Mouse (Mus musculus): ENCODE data around the gene Ccrl2. TPM values are rescaled to one million over a fixed set of nuclear protein-coding genes. Genes with fewer than 3 reads are reported as not detected.
A peak's percentile ranks its signal among the peaks of the same experiment; 100 is the strongest.

The Ccrl2 gene
- total and polyA plus RNA-seq, 3 experiments = 5.3 to 13.0 (median 9.0) TPM

GRCm38 (mm10) chr9:111087960-111088359, 30.6 kb upstream of the Ccrl2 start:
- Histone ChIP-seq H3K4me2 (ENCODE audit: insufficient read depth, low read depth, poor library complexity, severe bottlenecking) (no peak overlapping the region), H3K79me2 (replicated peaks; ENCODE audit: control insufficient read depth, extremely low read depth, insufficient read depth, poor library complexity, severe bottlenecking) (no peaks in the 10 kb centered on the region), H3K9ac (ENCODE audit: insufficient read depth, low read depth) (no peak overlapping the region), H3K27me3 (replicated peaks) (peaks cover 5% of the 10 kb centered on the region), H3K36me3 (replicated peaks in 1 of 2; ENCODE audit: control insufficient read depth in 1 of 2, insufficient read depth in 1 of 2, low read length in 1 of 2) (no peaks in the 10 kb centered on the region), H3K4me1 (ENCODE audit: control insufficient read depth in 1 of 2, insufficient read depth in 2 of 2) (peaks cover 11 to 17% of the 10 kb centered on the region in 2 experiments), H3K9me3 (replicated peaks; ENCODE audit: low read length) (no peaks in the 10 kb centered on the region), H3K27ac (ENCODE audit: insufficient read depth, low read depth) (no peak overlapping the region), H3K4me3 (replicated peaks in 1 of 3; ENCODE audit: low read depth in 2 of 3, low read length in 2 of 3, poor library complexity in 1 of 3) (no peak overlapping the region)
- in situ Hi-C loops (cut with MboI; ENCODE audit: low pct_ligation_motif_present, low pct_unique_long_range_greater_than_20kb, low sequenced_read_pairs) (no loop called here), dilution Hi-C loops (cut with MboI; ENCODE audit: extremely low pct_ligation_motif_present, extremely low pct_unique_long_range_greater_than_20kb, low sequenced_read_pairs) (no loop called here)
- no peak for DNase-seq (ENCODE audit: extremely low read depth)
- TF ChIP-seq RAD21 (IDR thresholded peaks at IDR 0.05; ENCODE audit: low read depth, low read length) (no peak), SIN3A (IDR thresholded peaks at IDR 0.05; ENCODE audit: low read length) (no peak), PAX5 (IDR thresholded peaks at IDR 0.05; ENCODE audit: low read length) (no peak), JUND (conservative IDR thresholded peaks at IDR 0.05; ENCODE audit: low read depth, low read length) (no peak), ZKSCAN1 (IDR thresholded peaks at IDR 0.05; ENCODE audit: borderline replicate concordance, low read depth, low read length) (no peak), USF1 (IDR thresholded peaks at IDR 0.05; ENCODE audit: low read depth, low read length) (no peak)

DNA sequence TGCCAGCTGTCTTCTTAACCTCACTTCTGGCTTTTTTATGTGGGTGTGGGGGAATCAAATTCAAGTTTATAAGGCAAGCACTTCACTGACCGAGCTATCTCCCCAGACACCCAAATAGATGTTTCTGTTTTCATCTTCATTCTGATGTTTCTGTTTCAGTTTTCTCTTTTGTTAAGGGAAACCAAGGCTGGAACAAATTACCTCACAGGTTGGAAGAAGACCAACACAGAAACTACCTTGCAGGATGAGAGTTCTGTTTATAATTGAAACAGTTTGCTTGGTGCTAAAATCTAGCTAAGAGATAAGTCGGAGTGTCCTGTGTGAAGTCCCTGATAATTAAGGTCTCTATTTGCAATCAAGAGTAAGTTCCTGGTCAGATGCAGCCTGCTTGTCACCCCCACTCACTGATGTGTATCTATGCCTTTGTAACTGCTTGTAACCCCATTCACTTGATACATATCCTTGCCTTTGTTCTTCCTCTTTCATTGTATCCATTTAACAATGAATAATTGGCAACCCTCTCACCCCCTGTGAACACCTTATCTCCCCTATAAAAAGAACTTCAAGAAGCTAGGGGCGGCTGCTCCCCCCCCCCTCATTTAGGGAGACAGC, 29.8 kb upstream of the Ccrl2 start:
- DNase-seq (ENCODE audit: extremely low read depth) = no peak
- H3K9ac ChIP-seq (ENCODE audit: insufficient read depth, low read depth) = peak overlapping the region; percentile 30; the same call in 1 of the 2 replicates
- peaks cover 5% of the 10 kb centered on the region for H3K27me3 ChIP-seq (replicated peaks)
- peak overlapping the region; percentile 31; the same call in 1 of the 2 replicates for H3K4me2 ChIP-seq (ENCODE audit: insufficient read depth, low read depth, poor library complexity, severe bottlenecking)
- H3K27ac ChIP-seq (ENCODE audit: insufficient read depth, low read depth) = no peak overlapping the region
- in situ Hi-C loops (cut with MboI; ENCODE audit: low pct_ligation_motif_present, low pct_unique_long_range_greater_than_20kb, low sequenced_read_pairs) = no loop called here
- dilution Hi-C loops (cut with MboI; ENCODE audit: extremely low pct_ligation_motif_present, extremely low pct_unique_long_range_greater_than_20kb, low sequenced_read_pairs) = no loop called here
- H3K4me3 ChIP-seq (replicated peaks in 1 of 3; ENCODE audit: low read depth in 2 of 3, low read length in 2 of 3, poor library complexity in 1 of 3) = peak overlapping the region in 1 of 3 experiments; percentile 26
- H3K36me3 ChIP-seq (replicated peaks in 1 of 2; ENCODE audit: control insufficient read depth in 1 of 2, insufficient read depth in 1 of 2, low read length in 1 of 2) = no peaks in the 10 kb centered on the region
- peaks cover 9 to 20% of the 10 kb centered on the region in 2 experiments for H3K4me1 ChIP-seq (ENCODE audit: control insufficient read depth in 1 of 2, insufficient read depth in 2 of 2)
- no peaks in the 10 kb centered on the region for H3K9me3 ChIP-seq (replicated peaks; ENCODE audit: low read length)
- TF ChIP-seq ETS1 (conservative IDR thresholded peaks at IDR 0.05; ENCODE audit: low read depth, low read length) (peak; percentile 54; the same call in 1 of the 2 replicates), HCFC1 (IDR thresholded peaks at IDR 0.05; ENCODE audit: low read depth, low read length) (no peak), IRF4 (IDR thresholded peaks at IDR 0.05; ENCODE audit: low read depth, low read length) (0 out of 2 replicates have a peak, but pooled peaks have one; percentile 12), JUN (IDR thresholded peaks at IDR 0.05; ENCODE audit: insufficient read depth, low read depth, low read length) (peak; percentile 94), GABPA (IDR thresholded peaks at IDR 0.05; ENCODE audit: insufficient replicate concordance, low read depth, low read length) (no peak), MEF2A (IDR thresholded peaks at IDR 0.05; ENCODE audit: borderline replicate concordance, low read depth, low read length) (0 out of 2 replicates have a peak, but pooled peaks have one; percentile 14), RCOR1 (conservative IDR thresholded peaks at IDR 0.05; ENCODE audit: low read depth, low read length) (no peak), TBP (conservative IDR thresholded peaks at IDR 0.05; ENCODE audit: low read depth, low read length) (no peak), EP300 (IDR thresholded peaks at IDR 0.05; ENCODE audit: low read length) (peak; percentile 46; the same call in 1 of the 2 replicates), JUND (conservative IDR thresholded peaks at IDR 0.05; ENCODE audit: low read depth, low read length) (peak; percentile 75)
- H3K79me2 ChIP-seq (replicated peaks; ENCODE audit: control insufficient read depth, extremely low read depth, insufficient read depth, poor library complexity, severe bottlenecking) = no peaks in the 10 kb centered on the region
